Mouse (Mus musculus): ENCODE data around the gene Kcnk10. TPM values are rescaled to one million over a fixed set of nuclear protein-coding genes. Genes with fewer than 3 reads are reported as not detected.
"Not testable (repeated sequence)": the region's sequence is repeated elsewhere in the genome, so short reads cannot be mapped to it uniquely, and the experiment has no call there.

Kcnk10 gene
- not detected for total RNA-seq (2021)
- long read RNA-seq, experiment 1, result 0 reads
- long read RNA-seq, experiment 2, result 0 reads

DNA sequence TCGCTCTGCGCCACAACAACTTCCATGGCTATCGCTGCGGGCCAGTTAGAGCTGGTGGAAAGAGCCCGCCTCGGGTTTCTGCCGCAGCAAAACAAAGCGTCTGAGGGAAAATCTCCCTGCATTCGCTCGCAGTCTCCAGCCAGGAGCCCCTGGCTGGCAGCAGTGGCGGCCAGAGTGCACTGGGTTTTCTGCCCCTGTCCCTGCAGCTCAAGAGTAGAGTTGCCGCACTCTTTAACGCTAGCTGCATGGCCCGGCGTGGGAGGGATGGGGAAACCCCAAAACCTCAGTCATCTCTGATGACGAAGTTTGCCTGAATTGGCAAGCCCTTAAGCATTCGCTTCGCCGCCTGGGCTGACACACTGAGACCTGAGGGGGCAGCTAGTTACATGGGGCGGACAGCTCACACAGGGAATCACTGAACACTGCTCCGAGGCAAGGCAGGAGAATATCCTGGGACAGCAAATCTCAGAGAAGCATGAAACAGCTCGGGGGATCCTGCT lies at the start of gene Kcnk10:
Kcnk10 (minus strand) TSS at position 450 of the 500 bp plus-strand sequence.
- no peak for DNase-seq

- DNase-seq, result peak; percentile 74
Measured at GRCm38 (mm10) chr12:98627392-98628259, 49.5 kb upstream of the Kcnk10 start, which contains the start of gene Spata7. Spata7 (plus strand) TSS chr12:98628157.

- not testable (repeated sequence) for DNase-seq
Measured at GRCm38 (mm10) chr12:98623266-98623665, 45.2 kb upstream of the Kcnk10 start.

GRCm38 (mm10) chr12:98620922-98621321 lies 42.8 kb upstream of the Kcnk10 start:
- DNase-seq, result not testable (repeated sequence)

GRCm38 (mm10) chr12:98619496-98619895 lies 41.4 kb upstream of the Kcnk10 start:
- no peak for DNase-seq

DNA sequence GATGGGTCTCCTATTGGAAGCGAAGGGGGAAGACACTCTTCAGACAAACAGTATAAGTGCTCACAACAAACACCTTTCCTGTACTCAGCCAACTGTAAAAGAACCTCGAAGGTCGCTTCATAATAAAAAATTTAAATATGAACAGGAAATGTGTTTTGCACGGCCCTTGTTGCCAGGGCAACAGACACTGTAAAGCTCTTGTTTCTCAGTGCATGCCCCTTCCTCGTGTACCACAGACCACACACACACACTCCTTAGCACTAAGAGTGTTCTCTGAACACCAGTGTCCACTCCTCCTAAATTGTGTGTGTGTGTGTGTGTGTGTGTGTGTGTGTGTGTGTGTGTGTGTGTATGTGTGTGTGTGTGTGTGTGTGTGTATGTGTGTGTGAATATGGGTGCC lies 37.6 kb upstream of the Kcnk10 start:
- no peak for DNase-seq

DNA sequence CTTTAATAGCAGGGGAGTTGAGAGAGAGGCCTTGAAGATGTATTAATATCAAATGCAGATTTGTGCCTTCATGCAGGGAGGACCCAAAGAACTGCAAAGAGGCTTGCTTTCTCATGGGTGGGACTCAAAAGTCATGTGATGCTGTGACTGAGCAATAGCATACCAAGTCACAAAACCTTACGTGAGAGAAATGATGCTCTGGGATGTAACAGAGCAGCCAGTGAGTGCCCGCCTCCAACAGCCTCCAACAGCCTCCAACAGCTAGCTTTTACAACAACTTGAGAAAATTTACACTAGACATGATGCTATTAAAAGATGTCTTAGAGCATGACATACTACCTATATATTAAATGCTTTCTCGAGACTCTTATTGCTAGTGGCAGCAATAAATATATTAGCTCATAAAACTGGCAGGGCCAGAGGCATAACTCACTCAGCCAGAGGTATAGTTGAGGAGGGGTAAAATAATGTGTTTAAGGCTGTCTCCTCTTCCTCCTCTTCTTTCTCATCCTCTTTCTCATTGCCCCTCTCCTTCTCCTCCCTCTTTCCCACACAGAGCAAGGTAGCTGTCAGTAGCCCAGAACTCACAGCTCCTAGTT lies 36.9 kb upstream of the Kcnk10 start:
- DNase-seq, result no peak

GRCm38 (mm10) chr12:98610341-98610740 lies 32.2 kb upstream of the Kcnk10 start:
- no peak for DNase-seq

DNA sequence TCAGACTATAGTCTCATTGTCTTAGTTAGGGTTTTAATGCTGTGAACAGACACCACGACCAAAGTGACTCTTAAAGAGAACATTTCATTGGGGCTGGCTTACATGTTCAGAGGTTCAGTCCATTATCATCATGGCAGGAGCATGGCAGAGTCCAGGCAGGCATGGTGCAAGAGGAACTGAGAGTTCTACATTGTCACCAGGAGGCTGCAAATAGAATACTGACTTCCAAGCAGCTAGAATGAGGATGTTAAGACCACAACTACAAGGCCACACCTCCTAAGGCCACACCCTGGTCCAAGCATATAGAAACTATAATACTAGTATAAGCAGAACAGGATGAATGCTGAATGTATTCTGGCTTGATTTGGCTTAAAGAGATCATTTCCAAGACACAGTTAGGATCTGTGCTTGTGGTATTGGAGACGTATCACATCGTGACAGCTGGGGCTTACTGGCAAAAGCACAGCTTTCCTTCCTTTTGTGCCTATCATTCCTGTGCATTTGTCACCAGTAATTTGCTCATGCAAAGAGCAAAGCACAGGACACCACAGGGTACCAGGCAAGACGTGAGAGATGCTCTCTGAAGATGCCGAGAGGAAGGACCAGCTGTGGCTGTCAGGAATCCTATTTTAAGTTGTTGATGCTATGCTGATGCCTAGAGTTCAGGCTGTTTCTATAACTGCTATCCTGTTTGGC lies 28.6 kb upstream of the Kcnk10 start:
- no peak for DNase-seq

DNA sequence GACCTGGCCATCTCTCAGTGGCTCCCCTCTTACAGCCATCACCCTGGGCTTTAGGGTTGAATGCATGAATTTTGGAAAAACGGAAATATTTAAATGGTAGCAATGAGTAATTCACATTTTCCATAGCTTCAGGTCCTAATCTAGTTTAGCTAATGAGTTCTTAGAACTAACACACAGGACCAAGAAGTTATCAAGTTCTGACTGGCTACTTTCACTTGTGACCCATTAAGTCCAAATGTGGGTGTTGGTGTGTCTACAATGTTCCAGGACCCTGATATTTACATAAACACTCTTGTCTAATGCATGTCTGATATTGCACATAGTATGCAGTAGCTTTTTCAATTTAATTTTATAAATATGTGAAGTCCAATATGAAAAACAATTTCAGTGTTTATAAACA lies 27.2 kb upstream of the Kcnk10 start:
- DNase-seq, result no peak

DNA sequence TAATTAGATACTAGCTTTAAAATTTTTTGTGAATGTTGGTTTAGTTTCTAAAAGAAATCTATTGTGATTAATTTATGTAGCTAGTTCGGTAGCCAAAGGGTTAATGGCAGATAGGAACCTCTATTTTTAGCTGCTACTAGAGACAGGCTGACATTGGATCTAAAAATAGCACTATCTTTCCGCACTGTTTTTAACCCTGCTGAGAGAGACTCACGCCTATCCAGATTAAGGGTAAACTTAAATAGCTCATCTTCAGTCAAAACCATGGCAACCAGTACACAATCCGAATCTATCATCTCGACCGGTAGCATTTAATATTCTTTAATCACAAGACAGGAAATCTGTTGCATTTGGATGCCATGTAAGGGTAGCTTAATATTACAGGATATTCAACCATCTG lies 24.0 kb upstream of the Kcnk10 start:
- DNase-seq, result no peak

DNA sequence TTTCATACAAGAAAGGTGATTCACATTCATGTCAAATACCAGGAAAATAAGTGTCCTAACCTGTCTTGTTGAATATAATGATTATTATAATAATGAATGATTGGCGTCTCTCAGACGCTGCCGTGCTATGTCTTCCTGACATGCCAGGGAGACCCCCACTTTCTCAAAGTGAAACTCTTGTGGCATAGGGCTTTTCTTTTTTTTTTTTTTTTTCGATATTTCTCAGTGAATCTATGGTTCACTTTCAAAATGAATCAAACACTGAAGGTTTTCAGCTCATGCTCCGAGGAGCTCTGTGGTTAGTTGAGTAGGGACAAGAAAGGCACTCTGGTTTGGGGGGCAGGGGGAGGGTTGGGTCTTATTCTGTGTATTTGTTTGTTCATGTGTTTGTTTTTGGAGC lies 22.8 kb upstream of the Kcnk10 start:
- DNase-seq, result no peak

GRCm38 (mm10) chr12:98591016-98591415 lies 12.9 kb upstream of the Kcnk10 start:
- DNase-seq, result no peak

- no peak for DNase-seq
Measured at GRCm38 (mm10) chr12:98588573-98588972, 10.5 kb upstream of the Kcnk10 start.

DNA sequence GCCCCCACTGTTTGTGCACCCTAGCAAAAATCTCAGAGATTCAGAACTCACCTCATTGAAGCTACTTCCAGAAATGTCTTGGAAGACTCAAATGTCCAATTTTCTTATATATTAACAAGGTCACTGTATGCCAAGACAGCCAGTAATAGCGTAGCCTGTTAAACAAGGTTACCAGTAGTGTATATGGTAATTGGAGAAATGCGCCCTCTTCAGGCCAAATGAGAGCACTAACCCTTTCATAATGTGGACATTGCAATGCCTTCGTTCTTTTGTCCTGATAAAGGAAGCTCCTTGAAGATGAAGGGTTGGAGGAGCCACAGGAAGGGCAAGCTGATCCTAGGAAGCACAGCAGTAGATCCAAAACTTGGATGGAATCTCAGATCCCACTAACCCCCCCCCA lies 7.2 kb upstream of the Kcnk10 start:
- DNase-seq, result no peak

DNA sequence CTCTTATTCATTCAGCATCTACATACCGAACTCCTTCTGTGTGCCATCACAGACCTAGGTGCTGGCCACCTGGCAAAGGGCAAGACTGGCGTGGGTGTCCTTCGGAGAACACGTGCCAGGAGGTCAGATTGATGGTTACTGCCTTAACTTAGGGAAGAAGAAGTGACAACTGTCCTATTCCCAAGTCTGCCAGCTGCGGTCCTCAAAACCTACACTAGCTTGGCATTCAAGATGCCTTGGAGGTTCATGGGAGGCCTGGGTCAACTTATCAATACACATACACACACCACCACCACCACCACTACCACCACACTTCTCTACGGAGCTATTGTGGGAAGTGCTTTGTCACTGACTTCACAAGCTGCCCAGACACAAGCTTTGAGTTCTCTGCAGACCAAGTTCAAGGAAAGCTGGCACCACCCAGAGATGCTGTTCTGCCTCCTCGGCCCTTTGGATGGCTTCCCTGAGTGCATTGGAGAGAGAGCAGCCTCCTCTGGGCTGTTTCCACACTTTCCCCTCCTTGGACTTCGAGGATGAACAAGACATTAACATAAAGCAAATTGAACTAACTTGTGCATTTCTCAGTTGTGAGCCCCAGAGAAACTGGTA lies 2.1 kb downstream of the Kcnk10 start:
- no peak for DNase-seq

- DNase-seq, result no peak
Measured at GRCm38 (mm10) chr12:98575195-98575887, 2.8 kb downstream of the Kcnk10 start.

DNA sequence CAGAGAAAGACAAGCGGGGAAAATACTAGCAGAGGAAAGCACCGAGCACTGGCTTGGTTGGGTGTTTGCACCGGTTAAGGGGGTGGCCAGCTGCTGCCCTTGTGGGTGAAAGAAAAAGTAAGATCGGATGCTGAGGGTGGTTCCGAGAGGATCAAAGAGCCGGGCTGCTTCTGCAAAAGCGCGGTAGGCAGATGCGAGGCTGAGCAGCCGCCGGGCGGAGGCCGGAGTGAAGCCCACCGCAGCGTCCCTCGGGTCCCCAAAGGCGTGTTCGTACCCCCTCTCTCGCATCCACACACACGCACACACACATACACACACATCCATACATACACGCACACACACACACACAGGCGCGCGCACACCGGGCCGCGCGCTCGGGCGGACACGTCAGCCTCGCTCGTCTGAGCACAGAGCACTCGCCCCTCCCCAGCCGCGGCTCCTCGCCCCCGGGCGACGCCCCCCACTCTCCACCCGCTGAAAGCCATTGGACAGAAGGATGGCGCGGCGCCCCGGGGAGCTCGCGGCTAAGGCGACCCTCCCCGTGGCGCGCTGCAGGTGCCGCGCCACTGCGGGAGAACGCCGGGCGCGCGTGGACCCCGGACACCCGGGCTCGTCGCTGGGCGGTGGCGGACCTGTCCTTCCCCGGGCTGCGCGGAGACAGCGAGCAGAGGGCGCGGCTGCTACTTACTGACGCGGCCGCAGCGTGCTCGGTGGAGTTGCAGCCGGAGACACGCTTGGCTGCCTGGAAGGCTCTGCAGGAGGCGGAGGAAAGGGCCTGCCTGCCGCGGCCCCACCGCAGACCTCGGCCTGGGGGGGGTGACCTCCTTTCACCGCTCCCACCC lies 3.5 kb downstream of the Kcnk10 start:
- no peak for DNase-seq

DNA sequence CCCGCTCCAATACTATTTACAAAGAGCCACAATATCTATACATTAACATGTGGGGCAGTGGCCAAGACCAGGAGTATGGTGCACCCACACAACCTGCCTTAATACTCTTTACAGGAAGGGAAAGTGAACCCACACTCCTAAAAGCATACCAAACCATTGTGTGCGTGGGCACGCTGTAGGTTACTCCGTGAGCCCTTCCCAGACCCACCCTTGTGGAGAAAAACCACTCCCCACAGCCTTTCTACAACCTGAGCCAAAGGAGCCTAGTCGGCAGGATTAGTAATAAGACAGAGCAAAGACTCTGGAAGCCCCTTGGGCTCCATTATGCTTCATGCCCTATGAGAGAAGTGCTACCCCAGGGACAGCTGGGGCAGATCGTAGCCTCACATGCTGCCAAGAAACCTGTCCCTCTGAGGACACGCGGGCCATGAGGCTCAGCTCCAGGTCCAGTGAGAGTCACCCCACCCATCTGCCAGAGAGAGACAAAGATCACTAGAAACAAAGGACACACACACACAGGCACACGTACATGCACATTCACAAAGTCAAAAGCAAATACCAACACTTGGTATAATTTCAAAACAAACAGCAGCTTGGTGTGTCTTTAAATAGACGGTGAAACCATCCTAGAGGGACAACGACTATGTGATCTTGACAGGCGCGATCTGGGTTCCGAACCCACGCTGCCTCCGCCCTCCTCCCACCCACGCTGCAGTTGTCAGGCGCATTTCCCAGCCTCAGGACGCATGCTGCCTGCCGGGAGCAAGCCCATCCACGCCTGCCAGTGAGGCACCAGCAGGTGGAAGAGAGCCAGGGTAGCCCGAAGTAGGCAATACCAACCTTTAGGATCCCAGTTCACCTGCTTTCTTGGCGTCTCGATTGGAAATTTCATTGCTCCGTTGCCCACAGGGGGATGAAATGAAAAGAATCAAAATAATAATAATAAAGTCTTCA lies 4.5 kb downstream of the Kcnk10 start:
- DNase-seq, result no peak

Data from gastrocnemius, postnatal 25 days (tissue).